Mouse (Mus musculus) neural tube, embryonic 11.5 days (tissue): Measurements from ENCODE around the gene Qsox1. TPM values are rescaled to one million over a fixed set of nuclear protein-coding genes. Genes with fewer than 3 reads are reported as not detected.

ENCODE experiments used
- ATAC-seq: fragments of 200-750 bp; cut with Nextera tagmentation; 2 replicates; pipeline ENCODE4 v1.8.0; 2017; ENCODE audit warnings: moderate number of reproducible peaks, mild to moderate bottlenecking, moderate TSS enrichment, moderate library complexity; ENCODE audit not compliant: insufficient read depth, low FRiP score, low TSS enrichment
- DNase-seq: peaks from one replicate; pipeline ENCODE4 v3.0.0-alpha.2; 2015; ENCODE audit warnings: low spot score
- H3K27ac ChIP-seq: fragments of 300-500 bp; sonication (generic); 2 replicates; pipeline ENCODE4 v1.5.1; 2014; ENCODE audit warnings: low read depth, mild to moderate bottlenecking, low read length
- H3K27me3 ChIP-seq: fragments of 300-500 bp; sonication (generic); 2 replicates; pipeline ENCODE4 v1.6.1; 2014; ENCODE audit warnings: mild to moderate bottlenecking, low read length, mixed read lengths; ENCODE audit not compliant: control insufficient read depth, insufficient read depth
- H3K36me3 ChIP-seq: fragments of 300-500 bp; sonication (generic); 2 replicates; pipeline ENCODE4 v1.6.1; 2014; ENCODE audit warnings: mild to moderate bottlenecking, low read length, moderate library complexity, mixed read lengths; ENCODE audit not compliant: control insufficient read depth, insufficient read depth
- H3K4me1 ChIP-seq: fragments of 300-500 bp; sonication (generic); 2 replicates; pipeline ENCODE4 v1.6.1; 2014; ENCODE audit warnings: low read length, mixed read lengths; ENCODE audit not compliant: control insufficient read depth, insufficient read depth
- H3K4me2 ChIP-seq: fragments of 300-500 bp; sonication (generic); 2 replicates; pipeline ENCODE4 v1.6.1; 2014; ENCODE audit warnings: low read depth, mild to moderate bottlenecking, moderate library complexity
- H3K4me3 ChIP-seq: fragments of 300-500 bp; sonication (generic); 2 replicates; pipeline ENCODE4 v1.5.1; 2014; ENCODE audit warnings: low read depth, low read length
- H3K9ac ChIP-seq: fragments of 300-500 bp; sonication (generic); 2 replicates; pipeline ENCODE4 v1.6.1; 2014; ENCODE audit warnings: mild to moderate bottlenecking, low read length
- H3K9me3 ChIP-seq: fragments of 300-500 bp; sonication (generic); 2 replicates; pipeline ENCODE4 v1.6.1; 2016; ENCODE audit warnings: low read length; ENCODE audit not compliant: control insufficient read depth
- WGBS: fragments of 180-500 bp; shearing (Covaris S2); extraction: QIAGEN DNeasy Blood & Tissue Kit; methylation state at CpG from one replicate; pipeline ENCODE4 v1.1.7; 2014; 5-methylcytosine and 5-hydroxymethylcytosine counted together
- polyA plus RNA-seq: library from polyadenylated mRNA; unstranded; fragments of >200 nt; fragmentation: Nextera tagmentation; extraction: Ambion mirVana; gene quantifications from 2 replicates; pipeline ENCODE4 v1.2.1, GENCODE M21; 2014

Gene Qsox1
- polyA plus RNA-seq, 1 experiment from 2014 or later = 10.3 TPM

DNA sequence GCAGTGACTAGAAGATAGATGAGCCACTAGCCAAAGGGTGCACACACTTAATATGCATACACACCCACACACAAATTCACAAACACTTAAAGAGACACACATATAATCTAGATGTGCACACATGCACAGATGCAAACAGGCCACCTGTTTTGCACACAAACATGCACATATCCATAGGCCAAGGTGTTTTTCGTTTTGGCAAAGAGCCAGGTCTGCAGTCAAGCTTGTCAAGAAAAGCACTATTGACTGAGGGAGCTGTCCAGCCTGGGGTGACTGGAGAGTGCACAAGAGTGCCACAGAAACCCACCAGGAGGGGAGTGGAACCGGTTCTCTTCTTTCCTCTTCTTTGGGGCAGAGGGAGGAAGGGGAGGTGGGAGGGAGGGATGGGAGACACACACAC is 81.5 kb downstream of the Qsox1 start:
- ATAC-seq (no peak), DNase-seq (no peak)
- peaks cover 4% of the 10 kb centered on the region; the same call in 1 of the 2 replicates for H3K4me1 ChIP-seq
- H3K9me3 ChIP-seq = no peaks in the 10 kb centered on the region
- H3K4me3 ChIP-seq = no peak overlapping the region
- no peak overlapping the region for H3K4me2 ChIP-seq
- 0% methylated on average over 2 of the region's 2 CpGs for WGBS
- no peak overlapping the region for H3K27ac ChIP-seq
- no peaks in the 10 kb centered on the region for H3K36me3 ChIP-seq
- peaks cover 90% of the 10 kb centered on the region for H3K27me3 ChIP-seq
- H3K9ac ChIP-seq = no peak overlapping the region

DNA sequence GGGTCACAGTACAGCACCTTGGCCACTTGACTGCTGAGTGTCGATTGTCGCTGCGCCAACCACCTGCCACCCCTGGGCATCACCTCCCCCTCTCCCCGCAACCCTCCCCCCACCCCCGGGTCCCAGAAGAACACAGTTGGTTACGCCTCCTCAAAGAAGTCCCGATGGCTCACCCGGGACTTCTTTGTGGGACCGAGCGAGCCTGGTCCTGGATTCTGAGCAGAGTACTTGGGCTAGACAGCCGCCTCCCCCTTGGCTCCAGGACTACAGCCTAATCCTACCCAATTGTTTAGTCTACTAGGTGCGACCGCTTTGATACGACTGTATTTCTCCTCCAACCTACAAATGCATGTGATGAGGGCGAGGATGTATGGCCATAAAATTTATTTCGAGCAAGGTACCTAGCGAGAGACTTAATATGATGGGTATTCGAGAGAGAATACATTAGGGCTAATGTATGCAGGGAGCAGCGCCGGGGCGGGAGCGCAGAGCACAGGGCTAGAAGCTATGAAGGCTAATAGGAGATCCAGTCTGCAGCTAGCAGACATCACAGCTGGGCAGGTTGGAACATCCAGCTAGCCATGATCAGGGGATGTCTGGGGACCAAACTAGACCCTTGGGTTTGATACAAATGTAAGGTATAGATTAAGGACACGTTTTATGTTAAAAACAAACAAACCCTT is 83.4 kb downstream of the Qsox1 start:
- WGBS = 2% methylated on average over 23 of the region's 23 CpGs
- Histone ChIP-seq H3K4me1 (peaks cover 4% of the 10 kb centered on the region; the same call in 1 of the 2 replicates), H3K27ac (no peak overlapping the region), H3K27me3 (peaks cover 74% of the 10 kb centered on the region), H3K4me3 (no peak overlapping the region), H3K9ac (no peak overlapping the region), H3K9me3 (no peaks in the 10 kb centered on the region), H3K36me3 (no peaks in the 10 kb centered on the region), H3K4me2 (peak overlapping the region; percentile 15; the same call in 1 of the 2 replicates)
- peak; percentile 31 for DNase-seq
- ATAC-seq = no peak

DNA sequence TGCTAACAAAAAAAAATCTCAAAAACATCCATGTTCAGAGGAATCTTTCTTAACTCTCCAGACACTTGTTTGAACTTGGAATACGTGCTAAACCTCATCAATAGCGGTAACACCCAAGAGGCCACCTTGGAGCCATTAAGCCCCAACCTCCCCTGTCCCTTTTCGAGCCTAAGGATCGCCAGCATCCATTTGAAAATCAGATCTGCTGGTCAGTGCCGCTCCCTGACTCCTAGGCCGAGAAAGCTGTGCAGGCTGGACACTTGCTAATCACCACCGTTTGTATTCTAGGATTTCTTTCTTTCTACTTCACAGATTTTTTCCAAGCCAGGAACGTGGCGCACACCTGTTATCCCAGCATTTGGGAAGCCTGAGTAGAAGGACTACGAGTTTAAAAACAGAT is 84.9 kb downstream of the Qsox1 start:
- no peak overlapping the region for H3K27ac ChIP-seq
- peaks cover 4% of the 10 kb centered on the region; the same call in 1 of the 2 replicates for H3K4me1 ChIP-seq
- no peak overlapping the region for H3K4me2 ChIP-seq
- peaks cover 70% of the 10 kb centered on the region for H3K27me3 ChIP-seq
- H3K4me3 ChIP-seq = no peak overlapping the region
- 17% methylated on average over 10 of the region's 10 CpGs for WGBS
- ATAC-seq = no peak
- no peaks in the 10 kb centered on the region for H3K36me3 ChIP-seq
- no peak for DNase-seq
- no peak overlapping the region for H3K9ac ChIP-seq
- no peaks in the 10 kb centered on the region for H3K9me3 ChIP-seq

Other genes starting within 250 kb of the Qsox1 start
- 10.6 and 13.9 TPM in 2 replicates for gene Lhx4, start 61.2 kb downstream of the Qsox1 start, polyA plus RNA-seq
- 6.2 and 7.2 TPM in 2 replicates for gene Cep350, start 160.4 kb upstream of the Qsox1 start, polyA plus RNA-seq
- gene Tor1aip2, start 222.5 kb upstream of the Qsox1 start, polyA plus RNA-seq = 116 and 125 TPM in 2 replicates
- gene Tor1aip1, start 223.6 kb upstream of the Qsox1 start, polyA plus RNA-seq = 32.6 and 40.6 TPM in 2 replicates